Mouse (Mus musculus) ES-E14 (cell line): ENCODE measurements around the gene Hecw2. TPM values are rescaled to one million over a fixed set of nuclear protein-coding genes. Genes with fewer than 3 reads are reported as not detected.

Experiments
- DNase-seq: peaks from one replicate; pipeline ENCODE4 v3.0.0-alpha.2; 2013; ENCODE audit warnings: low read depth, low spot score
- H3K27ac ChIP-seq: 2 replicates; pipeline ENCODE4 v1.5.1; 2012; ENCODE audit warnings: low read depth, mild to moderate bottlenecking, low read length, moderate library complexity, mixed read lengths; ENCODE audit not compliant: poor library complexity, insufficient read depth, severe bottlenecking
- H3K36me3 ChIP-seq: 2 replicates; pipeline ENCODE4 v1.6.1; 2012; ENCODE audit warnings: mild to moderate bottlenecking, low read length, moderate library complexity, mixed read lengths; ENCODE audit not compliant: control insufficient read depth, poor library complexity, insufficient read depth, severe bottlenecking
- H3K4me1 ChIP-seq, 2 experiments: fragments of 150-350 bp in 1 of 2; sonication (generic) in 1 of 2; 2 replicates each; pipeline ENCODE4 v1.6.1; 2012; ENCODE audit warnings: low read length in 2 of 2, mild to moderate bottlenecking in 1 of 2, mixed read lengths in 1 of 2; ENCODE audit not compliant: control insufficient read depth in 2 of 2, insufficient read depth in 2 of 2, poor library complexity in 1 of 2
- H3K4me3 ChIP-seq, 2 experiments: fragments of 150-350 bp in 1 of 2; sonication (generic) in 1 of 2; 2 replicates each; pipeline ENCODE4 v1.5.1; 2012; ENCODE audit warnings: low read length in 2 of 2, low read depth in 1 of 2, mild to moderate bottlenecking in 1 of 2, mixed read lengths in 1 of 2; ENCODE audit not compliant: insufficient read depth in 1 of 2, poor library complexity in 1 of 2, severe bottlenecking in 1 of 2
- H3K9ac ChIP-seq: 2 replicates; pipeline ENCODE4 v1.6.1; 2012; ENCODE audit warnings: low read depth, mild to moderate bottlenecking, low read length, mixed read lengths; ENCODE audit not compliant: poor library complexity, insufficient read depth, severe bottlenecking
- H3K9me3 ChIP-seq: fragments of 150-350 bp; sonication (generic); 2 replicates; pipeline ENCODE4 v1.6.1; 2012; ENCODE audit warnings: low read depth, mild to moderate bottlenecking, low read length; ENCODE audit not compliant: control insufficient read depth, insufficient read depth
- CHD2 ChIP-seq: IDR thresholded peaks from 2 replicates; pipeline ENCODE4 v1.6.1; 2014; ENCODE audit warnings: mild to moderate bottlenecking, low read depth, low read length, inconsistent platforms
- HCFC1 ChIP-seq: IDR thresholded peaks from 2 replicates; pipeline ENCODE4 v1.6.1; 2012; ENCODE audit warnings: low read length, inconsistent platforms, borderline replicate concordance; ENCODE audit not compliant: insufficient read depth
- MAFK ChIP-seq: IDR thresholded peaks from 2 replicates; pipeline ENCODE4 v1.6.1; 2014; ENCODE audit warnings: mild to moderate bottlenecking, low read depth, low read length, inconsistent platforms; ENCODE audit not compliant: insufficient read depth
- ZC3H11A ChIP-seq: IDR thresholded peaks from 2 replicates; pipeline ENCODE4 v1.6.1; 2012; ENCODE audit warnings: low read depth, mild to moderate bottlenecking, inconsistent platforms, low read length, borderline replicate concordance
- ZNF384 ChIP-seq: IDR thresholded peaks from 2 replicates; pipeline ENCODE4 v1.6.1; 2012; ENCODE audit warnings: low read depth, low read length, inconsistent platforms
- in situ Hi-C, 2 experiments: fragments of 600-800 bp; cut with MboI; formaldehyde crosslinking; loops; one replicate each; pipeline ENCODE4 v1.15.1; 2025; ENCODE audit warnings: low sequenced_read_pairs in 2 of 2, inconsistent platforms in 1 of 2; ENCODE audit not compliant: unreplicated experiment in 2 of 2
- total RNA-seq: library from RNA; depleted of rRNA; stranded (reverse); fragments of 300-350 nt; gene quantifications from 2 replicates; pipeline ENCODE4 v1.2.3, GENCODE M21; 2012

Gene Hecw2
- total RNA-seq, 1 experiment: 6.6 TPM

DNA sequence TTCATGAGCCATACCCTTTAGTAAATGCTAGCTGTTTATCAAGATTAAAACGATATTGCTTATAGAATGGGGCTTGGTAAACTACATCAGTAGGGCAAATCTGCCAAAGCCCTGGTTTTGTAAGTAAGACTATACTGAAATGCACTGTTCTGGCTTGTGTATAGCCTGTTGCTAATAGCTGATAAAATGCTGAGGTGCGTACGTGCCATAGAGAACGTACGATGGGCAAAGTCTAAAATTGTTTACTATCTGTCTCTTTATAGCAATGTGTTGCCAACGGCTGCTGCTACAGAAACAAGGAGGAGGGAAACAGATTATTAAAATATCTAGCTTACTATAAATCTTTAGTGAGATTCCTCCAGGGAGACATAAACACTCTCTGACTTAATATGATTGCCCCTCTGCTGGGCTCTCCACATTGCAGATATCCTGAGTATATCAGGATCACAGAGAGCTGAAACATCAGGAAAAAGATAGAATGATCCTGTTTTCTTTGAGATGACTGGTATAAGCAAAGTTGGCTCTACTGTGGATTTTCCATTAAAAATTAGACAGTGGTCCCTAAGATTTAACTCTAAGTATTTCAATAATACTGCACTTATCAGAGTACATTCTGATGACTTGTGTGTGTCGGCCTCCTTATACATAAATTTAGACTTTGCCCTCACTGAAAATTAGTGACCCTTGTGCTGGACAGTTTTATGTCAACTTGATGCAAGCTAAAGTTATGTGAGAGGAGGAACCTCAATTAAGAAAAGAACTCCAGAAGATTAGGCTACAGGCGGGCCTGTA lies 350.6 kb downstream of the Hecw2 start:
- Histone ChIP-seq H3K9me3 (no peaks in the 10 kb centered on the region), H3K36me3 (no peaks in the 10 kb centered on the region), H3K27ac (no peak overlapping the region), H3K4me1 (peaks cover 0 to 2% of the 10 kb centered on the region in 2 experiments; a peak in 1 of 4 replicates), H3K9ac (no peak overlapping the region), H3K4me3 (no peak overlapping the region)
- in situ Hi-C loops: no loop called here
- DNase-seq: no peak
- TF ChIP-seq ZC3H11A (no peak), CHD2 (no peak), HCFC1 (no peak), MAFK (no peak), ZNF384 (no peak)

DNA sequence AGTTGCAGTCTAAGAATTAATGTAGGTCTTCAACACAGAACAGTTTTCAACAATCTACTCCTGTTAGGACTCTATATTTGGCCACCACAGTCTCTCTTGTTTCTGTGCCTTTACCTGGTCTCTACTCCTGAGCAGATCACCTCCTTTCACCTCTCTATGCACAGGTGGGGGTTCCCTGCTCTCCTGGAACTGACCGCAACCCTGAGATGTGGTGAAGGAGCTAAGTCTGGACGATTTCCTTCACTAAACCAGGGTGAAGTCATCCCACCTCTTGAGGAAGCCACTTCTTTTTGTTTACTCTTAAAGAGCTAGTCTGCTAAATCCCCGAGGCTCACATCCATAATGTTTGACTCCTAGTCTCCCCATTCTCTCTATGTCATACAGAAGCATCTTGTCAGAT lies 351.9 kb downstream of the Hecw2 start:
- in situ Hi-C loops: no loop called here
- no peak for DNase-seq
- Histone ChIP-seq H3K9me3 (no peaks in the 10 kb centered on the region), H3K36me3 (no peaks in the 10 kb centered on the region), H3K9ac (no peak overlapping the region), H3K4me1 (peaks cover 0 to 6% of the 10 kb centered on the region in 2 experiments; a peak in 1 of 4 replicates), H3K4me3 (no peak overlapping the region), H3K27ac (no peak overlapping the region)
- TF ChIP-seq MAFK (no peak), CHD2 (no peak), HCFC1 (no peak), ZNF384 (no peak), ZC3H11A (no peak)

DNA sequence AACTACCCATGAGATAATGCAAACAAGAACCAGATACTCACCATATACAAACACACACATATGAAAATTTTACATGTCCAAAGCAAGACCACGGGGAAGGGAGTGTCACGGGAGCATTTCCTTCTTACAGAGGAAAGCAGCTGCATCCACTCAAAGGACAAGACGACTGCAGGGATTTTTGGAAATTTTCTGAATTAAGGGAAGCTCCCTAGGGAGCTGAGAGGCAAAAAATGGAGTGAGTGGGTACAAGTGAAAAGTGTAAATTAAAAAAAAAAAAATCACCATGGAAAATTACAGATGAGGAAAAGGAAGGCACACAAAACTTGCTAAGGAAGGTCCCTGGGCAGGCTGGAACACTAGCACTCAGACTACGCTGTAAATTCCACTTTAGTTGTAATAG lies 353.9 kb downstream of the Hecw2 start:
- no peak for TF ChIP-seq ZNF384
- TF ChIP-seq CHD2: no peak
- TF ChIP-seq HCFC1: no peak
- TF ChIP-seq MAFK: no peak
- no peak for TF ChIP-seq ZC3H11A
- no peak for DNase-seq
- Histone ChIP-seq H3K27ac (no peak overlapping the region), H3K36me3 (no peaks in the 10 kb centered on the region), H3K9ac (no peak overlapping the region), H3K4me3 (no peak overlapping the region), H3K9me3 (no peaks in the 10 kb centered on the region), H3K4me1 (peaks cover 0 to 8% of the 10 kb centered on the region in 2 experiments; a peak in 1 of 4 replicates)
- in situ Hi-C loops: no loop called here

DNA sequence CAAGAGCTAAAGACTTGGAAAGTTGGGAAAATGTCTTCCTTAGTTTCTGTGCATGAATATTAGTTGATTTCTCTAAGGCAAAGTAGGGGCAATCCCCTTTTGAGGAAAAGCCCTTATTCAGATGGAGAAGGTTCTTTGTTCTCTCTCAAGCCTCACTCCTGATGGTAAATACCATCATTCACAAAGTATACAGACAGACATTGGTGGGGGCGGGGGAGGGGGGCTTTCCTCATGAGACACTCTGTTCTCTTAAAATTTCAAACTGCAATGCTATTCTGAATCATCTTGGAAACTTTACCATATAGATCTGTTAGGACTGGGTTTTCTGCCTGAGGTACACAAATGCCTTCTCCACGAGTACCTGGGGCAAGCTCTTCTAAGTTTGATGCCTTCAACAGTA lies 355.6 kb downstream of the Hecw2 start:
- in situ Hi-C loops: no loop called here
- no peak for DNase-seq
- Histone ChIP-seq H3K9me3 (no peaks in the 10 kb centered on the region), H3K4me1 (peaks cover 0 to 8% of the 10 kb centered on the region in 2 experiments; a peak in 1 of 4 replicates), H3K4me3 (no peak overlapping the region), H3K9ac (no peak overlapping the region), H3K36me3 (no peaks in the 10 kb centered on the region), H3K27ac (no peak overlapping the region)
- TF ChIP-seq MAFK (no peak), HCFC1 (no peak), ZC3H11A (no peak), CHD2 (no peak), ZNF384 (no peak)
